Mouse (Mus musculus) CH12.LX (cell line): ENCODE results near the gene Fermt3. TPM values are rescaled to one million over a fixed set of nuclear protein-coding genes. Genes with fewer than 3 reads are reported as not detected.

Experiments used
- DNase-seq: peaks from one replicate; pipeline ENCODE4 v3.0.0-alpha.2; 2013; ENCODE audit errors: extremely low read depth
- H3K27ac ChIP-seq: 2 replicates; pipeline ENCODE4 v1.5.1; 2012; ENCODE audit warnings: low read depth, mild to moderate bottlenecking, control low read depth, moderate library complexity; ENCODE audit not compliant: insufficient read depth
- H3K27me3 ChIP-seq: replicated peaks from 2 replicates; pipeline ENCODE3; 2012; ENCODE audit warnings: inconsistent platforms
- H3K36me3 ChIP-seq, 2 experiments: replicated peaks in 1 of 2; 2 replicates each; pipeline versions ENCODE3 to v1.6.1; 2012; ENCODE audit warnings: inconsistent platforms in 1 of 2, low read length in 1 of 2, mild to moderate bottlenecking in 1 of 2, mixed read lengths in 1 of 2, moderate library complexity in 1 of 2; ENCODE audit not compliant: control insufficient read depth in 1 of 2, insufficient read depth in 1 of 2
- H3K4me1 ChIP-seq, 2 experiments: 2 replicates each; pipeline ENCODE4 v1.6.1; 2012; ENCODE audit warnings: inconsistent platforms in 1 of 2, moderate library complexity in 1 of 2; ENCODE audit not compliant: insufficient read depth in 2 of 2, control insufficient read depth in 1 of 2
- H3K4me2 ChIP-seq: 2 replicates; pipeline ENCODE4 v1.6.1; 2012; ENCODE audit warnings: low read depth, mild to moderate bottlenecking, control low read depth; ENCODE audit not compliant: poor library complexity, insufficient read depth, severe bottlenecking
- H3K4me3 ChIP-seq, 3 experiments: fragments of 150-350 bp in 1 of 3; sonication (generic) in 1 of 3; replicated peaks in 1 of 3; 2 replicates each; pipeline versions ENCODE3 to v1.5.1; 2011 to 2012; ENCODE audit warnings: low read depth in 2 of 3, low read length in 2 of 3, mild to moderate bottlenecking in 2 of 3, moderate library complexity in 2 of 3, control low read depth in 1 of 3, improper control_type of control experiment in 1 of 3, inconsistent platforms in 1 of 3, mixed read lengths in 1 of 3; ENCODE audit not compliant: poor library complexity in 1 of 3
- H3K79me2 ChIP-seq: replicated peaks from 2 replicates; pipeline ENCODE4 v1.6.1; 2012; ENCODE audit warnings: mild to moderate bottlenecking, moderate library complexity; ENCODE audit not compliant: control insufficient read depth, poor library complexity, insufficient read depth, severe bottlenecking; ENCODE audit errors: extremely low read depth
- H3K9ac ChIP-seq: 2 replicates; pipeline ENCODE4 v1.6.1; 2012; ENCODE audit warnings: low read depth, mild to moderate bottlenecking, control low read depth, moderate library complexity; ENCODE audit not compliant: insufficient read depth
- H3K9me3 ChIP-seq: replicated peaks from 2 replicates; pipeline ENCODE3; 2012; ENCODE audit warnings: low read length, inconsistent platforms, mixed read lengths
- BHLHE40 ChIP-seq: IDR thresholded peaks from 2 replicates; pipeline ENCODE4 v1.6.1; 2011; ENCODE audit warnings: mild to moderate bottlenecking, low read depth, low read length, improper control_type of control experiment
- E2F4 ChIP-seq: IDR thresholded peaks from 2 replicates; pipeline ENCODE4 v1.6.1; 2011; ENCODE audit warnings: low read depth, low read length, improper control_type of control experiment; ENCODE audit not compliant: insufficient replicate concordance
- ETS1 ChIP-seq: conservative IDR thresholded peaks from 2 replicates; pipeline ENCODE4 v1.6.1; 2012; ENCODE audit warnings: low read depth, mild to moderate bottlenecking, inconsistent platforms, low read length, improper control_type of control experiment, moderate library complexity
- GABPA ChIP-seq: IDR thresholded peaks from 2 replicates; pipeline ENCODE4 v1.6.1; 2012; ENCODE audit warnings: low read depth, low read length, improper control_type of control experiment, inconsistent platforms; ENCODE audit not compliant: insufficient replicate concordance
- HCFC1 ChIP-seq: IDR thresholded peaks from 2 replicates; pipeline ENCODE4 v1.6.1; 2012; ENCODE audit warnings: low read depth, mild to moderate bottlenecking, inconsistent platforms, low read length, improper control_type of control experiment
- JUND ChIP-seq: conservative IDR thresholded peaks from 2 replicates; pipeline ENCODE4 v1.6.1; 2011; ENCODE audit warnings: low read depth, low read length, improper control_type of control experiment
- KAT2A ChIP-seq: IDR thresholded peaks from 2 replicates; pipeline ENCODE4 v1.6.1; 2012; ENCODE audit warnings: low read length, improper control_type of control experiment, inconsistent platforms; ENCODE audit not compliant: insufficient replicate concordance
- MAFK ChIP-seq: IDR thresholded peaks from 2 replicates; pipeline ENCODE4 v1.6.1; 2011; ENCODE audit warnings: low read length, improper control_type of control experiment; ENCODE audit not compliant: insufficient replicate concordance
- MAZ ChIP-seq: IDR thresholded peaks from 2 replicates; pipeline ENCODE4 v1.6.1; 2012; ENCODE audit warnings: low read depth, mild to moderate bottlenecking, inconsistent platforms, low read length, improper control_type of control experiment, moderate library complexity
- MEF2A ChIP-seq: IDR thresholded peaks from 2 replicates; pipeline ENCODE4 v1.6.1; 2014; ENCODE audit warnings: low read depth, mild to moderate bottlenecking, inconsistent platforms, low read length, improper control_type of control experiment, borderline replicate concordance
- MXI1 ChIP-seq: IDR thresholded peaks from 2 replicates; pipeline ENCODE4 v1.6.1; 2011; ENCODE audit warnings: mild to moderate bottlenecking, low read depth, low read length, improper control_type of control experiment
- PAX5 ChIP-seq: IDR thresholded peaks from 2 replicates; pipeline ENCODE4 v1.6.1; 2012; ENCODE audit warnings: low read length, inconsistent platforms, mixed read lengths
- POLR2A ChIP-seq: IDR thresholded peaks from 2 replicates; pipeline ENCODE4 v1.6.1; 2011; ENCODE audit warnings: low read depth, mild to moderate bottlenecking, improper control_type of control experiment, low read length
- RCOR1 ChIP-seq: conservative IDR thresholded peaks from 2 replicates; pipeline ENCODE4 v1.6.1; 2012; ENCODE audit warnings: low read depth, mild to moderate bottlenecking, inconsistent platforms, low read length, improper control_type of control experiment
- SIN3A ChIP-seq: IDR thresholded peaks from 2 replicates; pipeline ENCODE4 v1.6.1; 2012; ENCODE audit warnings: low read length, improper control_type of control experiment, inconsistent platforms
- TCF12 ChIP-seq: IDR thresholded peaks from 2 replicates; pipeline ENCODE4 v1.6.1; 2014; ENCODE audit warnings: low read depth, mild to moderate bottlenecking, inconsistent platforms, low read length, improper control_type of control experiment
- USF1 ChIP-seq: IDR thresholded peaks from 2 replicates; pipeline ENCODE4 v1.6.1; 2014; ENCODE audit warnings: low read depth, mild to moderate bottlenecking, inconsistent platforms, low read length, improper control_type of control experiment
- USF2 ChIP-seq: conservative IDR thresholded peaks from 2 replicates; pipeline ENCODE4 v1.6.1; 2011; ENCODE audit warnings: low read depth, low read length, improper control_type of control experiment
- ZC3H11A ChIP-seq: IDR thresholded peaks from 2 replicates; pipeline ENCODE4 v1.6.1; 2012; ENCODE audit warnings: low read depth, mild to moderate bottlenecking, inconsistent platforms, low read length, improper control_type of control experiment
- ZNF384 ChIP-seq: IDR thresholded peaks from 2 replicates; pipeline ENCODE4 v1.6.1; 2012; ENCODE audit warnings: low read depth, low read length, improper control_type of control experiment, inconsistent platforms
- dilution Hi-C: fragments of 300-500 bp; cut with MboI; formaldehyde crosslinking; loops from 2 replicates; pipeline ENCODE4 v1.14.3; 2020; ENCODE audit warnings: low sequenced_read_pairs; ENCODE audit not compliant: extremely low pct_unique_long_range_greater_than_20kb, extremely low pct_ligation_motif_present
- in situ Hi-C: fragments of 300-500 bp; cut with MboI; formaldehyde crosslinking; loops from 3 replicates; pipeline ENCODE4 v1.14.3; 2019; ENCODE audit warnings: low sequenced_read_pairs, low pct_ligation_motif_present, low pct_unique_long_range_greater_than_20kb, mixed read lengths
- polyA plus RNA-seq: library from polyadenylated mRNA; unstranded; fragments of >175 nt; gene quantifications from 2 replicates; pipeline ENCODE4 v1.2.1, GENCODE M21; 2012; ENCODE audit warnings: low read depth; ENCODE audit not compliant: insufficient read length
- total RNA-seq, 2 experiments: library from RNA; depleted of rRNA; stranded (reverse); fragments of 300-350 nt in 1 of 2; fragments of >200 nt in 1 of 2; gene quantifications; 2 replicates each; pipeline ENCODE4 v1.2.3; 2012 to 2014

The Fermt3 gene
- total and polyA plus RNA-seq, 3 experiments, result 47.0 to 65.1 (median 57.4) TPM

DNA sequence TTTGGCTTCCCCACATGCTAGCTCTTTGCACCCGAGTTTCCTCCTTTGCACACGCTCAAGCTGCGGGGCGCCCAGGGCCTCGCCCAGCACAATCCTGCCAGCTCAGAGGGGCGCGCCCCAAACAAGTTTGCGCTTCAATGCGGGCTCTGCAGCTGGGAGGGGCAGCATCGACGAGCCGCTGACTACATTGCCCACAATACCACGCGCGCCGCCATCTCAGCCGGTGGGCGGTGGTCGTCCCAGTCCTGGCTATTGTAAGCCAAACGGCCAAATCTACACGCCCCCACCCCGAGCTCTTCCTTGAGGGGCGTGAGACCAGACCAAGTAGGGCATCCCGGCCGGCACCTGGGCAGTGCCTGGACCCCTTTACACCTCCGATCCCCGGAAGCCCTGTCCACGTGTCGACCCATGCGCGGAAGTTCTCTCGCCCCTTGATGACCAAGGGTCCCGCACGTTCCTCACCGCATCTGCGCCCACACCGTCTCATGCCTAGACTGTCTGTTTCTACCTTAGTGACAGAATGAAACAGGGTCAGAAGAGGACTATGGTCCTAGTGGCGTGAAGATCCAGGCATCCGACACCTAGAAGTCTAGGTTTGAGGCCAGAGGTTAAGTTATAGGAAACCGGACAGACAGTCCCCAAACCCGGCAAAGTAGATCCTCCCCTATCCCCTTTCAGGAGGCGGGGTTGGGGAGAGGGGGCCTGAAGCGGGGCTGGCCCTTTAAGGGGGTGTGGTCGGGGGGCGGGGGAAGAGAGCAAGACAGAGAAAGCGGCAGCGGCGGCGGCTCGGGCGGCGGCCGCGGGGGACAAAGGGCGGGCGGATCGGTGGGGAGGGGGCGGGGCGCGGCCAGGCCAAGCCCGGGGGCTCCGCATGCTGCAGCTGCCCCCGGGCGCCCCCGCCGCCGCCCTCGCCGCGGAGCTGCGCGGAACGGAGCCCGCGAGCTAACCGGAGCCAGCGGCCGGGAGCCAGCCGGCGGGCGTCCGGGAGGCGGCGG lies 44.8 kb downstream of the Fermt3 start, which contains the start of gene Ppp1r14b (continued):
- TF ChIP-seq BHLHE40 (peak; percentile 74), HCFC1 (peak; percentile 85), ZC3H11A (no peak), PAX5 (no peak)

DNA sequence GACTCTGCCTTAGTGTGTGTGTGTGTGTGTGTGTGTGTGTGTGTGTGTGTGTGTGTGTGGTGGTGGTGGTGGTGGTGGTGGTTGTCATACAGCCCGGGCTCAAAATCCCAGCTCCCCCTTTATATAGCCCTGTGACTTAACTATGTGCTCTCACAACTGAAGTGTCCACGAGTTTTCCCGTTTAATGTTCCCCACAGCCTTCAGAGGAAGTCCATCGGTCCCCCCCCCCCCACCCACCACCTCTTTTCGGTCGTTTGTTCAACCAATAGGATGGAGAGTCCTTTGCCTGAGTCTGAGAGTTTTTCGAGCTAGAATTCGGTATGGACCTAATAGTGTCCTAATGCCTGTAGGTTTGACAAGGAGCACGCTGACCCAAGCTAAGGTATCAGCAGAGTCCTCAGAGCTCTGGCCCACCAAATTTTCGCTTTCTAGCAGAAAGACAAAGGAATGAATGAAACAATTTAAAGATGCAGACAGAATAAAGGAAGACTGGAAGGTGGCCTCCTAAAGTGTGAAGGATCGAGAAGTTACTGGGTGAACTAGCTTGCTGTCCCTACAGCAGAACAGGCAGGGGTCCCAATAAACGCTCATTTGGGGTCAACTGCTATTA lies 45.6 kb downstream of the Fermt3 start:
- dilution Hi-C loops, result no loop called here
- in situ Hi-C loops, result no loop called here

DNA sequence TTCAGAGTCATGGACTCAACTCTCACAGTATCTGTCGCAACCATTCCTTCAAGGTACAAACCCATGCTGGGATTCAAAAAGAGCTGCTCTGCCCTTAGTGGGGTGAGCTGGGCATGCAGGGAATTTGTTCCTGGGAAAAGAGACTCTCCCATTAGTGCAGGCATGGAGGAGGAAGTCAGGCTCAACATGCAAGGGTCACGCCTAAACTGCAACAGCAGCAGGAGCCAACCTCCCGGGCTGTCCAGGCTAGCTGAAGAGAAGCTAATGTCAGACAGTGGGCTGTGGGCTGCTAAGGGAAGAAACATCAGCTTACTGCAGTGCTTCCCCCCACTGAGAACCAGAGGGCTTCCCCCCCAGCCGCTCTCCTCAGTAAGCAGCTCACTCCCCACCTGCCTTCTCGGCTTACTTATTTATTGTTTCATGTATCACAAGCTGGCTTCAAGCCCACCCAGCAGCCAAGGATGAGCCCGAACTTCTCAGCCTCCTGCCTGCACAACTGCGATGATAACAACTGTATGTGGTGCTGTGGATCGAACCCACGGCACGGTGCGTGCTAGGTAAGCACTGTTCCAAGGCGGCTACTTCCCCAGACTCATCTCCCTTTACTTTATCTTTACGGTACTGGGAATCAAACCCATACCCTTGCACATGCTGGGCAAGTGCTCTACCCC lies 46.9 kb downstream of the Fermt3 start:
- no peak overlapping the region for H3K27ac ChIP-seq

More for the DNA sequence above, 45.6 kb downstream of the Fermt3 start:
- peaks cover 27% of the 10 kb centered on the region for H3K79me2 ChIP-seq
- peak overlapping the region; percentile 73; the same call in 1 of the 2 replicates for H3K9ac ChIP-seq
- peaks cover 12 to 23% of the 10 kb centered on the region in 2 experiments for H3K36me3 ChIP-seq
- TF ChIP-seq E2F4 (no peak), ZNF384 (no peak), ZC3H11A (no peak), HCFC1 (no peak), ETS1 (no peak), MAZ (no peak)
- TF ChIP-seq, all 38 proteins: peak for 0
- no peak overlapping the region for H3K27ac ChIP-seq
- no peak for DNase-seq
- H3K4me3 ChIP-seq, result peak overlapping the region in 2 of 3 experiments; percentile 68 to 85
- peaks cover 3% of the 10 kb centered on the region for H3K27me3 ChIP-seq
- peak overlapping the region; percentile 74 for H3K4me2 ChIP-seq
- no peaks in the 10 kb centered on the region for H3K9me3 ChIP-seq
- H3K4me1 ChIP-seq, result peaks cover 19 to 61% of the 10 kb centered on the region in 2 experiments

More for the DNA sequence above, 46.9 kb downstream of the Fermt3 start:
- Histone ChIP-seq H3K27me3 (peaks cover 3% of the 10 kb centered on the region), H3K79me2 (peaks cover 18% of the 10 kb centered on the region), H3K4me3 (no peak overlapping the region), H3K9ac (no peak overlapping the region), H3K36me3 (peaks cover 3 to 9% of the 10 kb centered on the region in 2 experiments), H3K4me2 (no peak overlapping the region), H3K4me1 (peaks cover 12 to 59% of the 10 kb centered on the region in 2 experiments), H3K9me3 (no peaks in the 10 kb centered on the region)
- no peak for DNase-seq
- dilution Hi-C loops, result no loop called here
- in situ Hi-C loops, result no loop called here
- TF ChIP-seq RCOR1, result no peak
- no peak for TF ChIP-seq MEF2A
- no peak for TF ChIP-seq USF1
- TF ChIP-seq KAT2A, result no peak
- TF ChIP-seq USF2, result no peak
- no peak for TF ChIP-seq MXI1
- TF ChIP-seq MAFK, result no peak
- TF ChIP-seq POLR2A, result no peak
- no peak for TF ChIP-seq GABPA
- TF ChIP-seq JUND, result no peak
- TF ChIP-seq SIN3A, result no peak
- no peak for TF ChIP-seq TCF12
- TF ChIP-seq ZNF384, result no peak
- no peak for TF ChIP-seq HCFC1
- TF ChIP-seq E2F4, result no peak
